Mouse (Mus musculus): ENCODE measurements around the gene Sh3rf3.

Sh3rf3 gene

GRCm38 (mm10) chr10:58921643-58922188 is 108.6 kb downstream of the Sh3rf3 start:
- no peak for DNase-seq (ENCODE audit: low spot score)

GRCm38 (mm10) chr10:58922216-58922829 is 109.2 kb downstream of the Sh3rf3 start:
- DNase-seq (ENCODE audit: low spot score) = no peak

- DNase-seq (ENCODE audit: low spot score) = no peak
Observed at GRCm38 (mm10) chr10:58922993-58923392, 109.8 kb downstream of the Sh3rf3 start.

- no peak for DNase-seq (ENCODE audit: low spot score)
Observed at GRCm38 (mm10) chr10:58926578-58926977, 113.4 kb downstream of the Sh3rf3 start.

- no peak for DNase-seq (ENCODE audit: low spot score)
Observed at GRCm38 (mm10) chr10:58928952-58929442, 115.8 kb downstream of the Sh3rf3 start.

GRCm38 (mm10) chr10:58932151-58932773 is 119.1 kb downstream of the Sh3rf3 start:
- no peak for DNase-seq (ENCODE audit: low spot score)

- DNase-seq (ENCODE audit: low spot score) = no peak
Observed at GRCm38 (mm10) chr10:58935606-58936005, 122.4 kb downstream of the Sh3rf3 start.

GRCm38 (mm10) chr10:58936441-58936860 is 123.3 kb downstream of the Sh3rf3 start:
- no peak for DNase-seq (ENCODE audit: low spot score)

- no peak for DNase-seq (ENCODE audit: low spot score)
Observed at GRCm38 (mm10) chr10:58937521-58937920, 124.4 kb downstream of the Sh3rf3 start.

- DNase-seq (ENCODE audit: low spot score) = no peak
Observed at GRCm38 (mm10) chr10:58942819-58943218, 129.7 kb downstream of the Sh3rf3 start.

GRCm38 (mm10) chr10:58943661-58944400 is 130.7 kb downstream of the Sh3rf3 start:
- no peak for DNase-seq (ENCODE audit: low spot score)

- no peak for DNase-seq (ENCODE audit: low spot score)
Observed at GRCm38 (mm10) chr10:58944930-58945329, 131.8 kb downstream of the Sh3rf3 start.

GRCm38 (mm10) chr10:58949770-58950638 is 136.8 kb downstream of the Sh3rf3 start:
- no peak for DNase-seq (ENCODE audit: low spot score)

- DNase-seq (ENCODE audit: low spot score) = peak; percentile 6
Observed at GRCm38 (mm10) chr10:58960193-58960592, 147.0 kb downstream of the Sh3rf3 start.

- no peak for DNase-seq (ENCODE audit: low spot score)
Observed at GRCm38 (mm10) chr10:58968236-58968635, 155.1 kb downstream of the Sh3rf3 start.

- DNase-seq (ENCODE audit: low spot score) = no peak
Observed at GRCm38 (mm10) chr10:58969351-58969750, 156.2 kb downstream of the Sh3rf3 start.

- no peak for DNase-seq (ENCODE audit: low spot score)
Observed at GRCm38 (mm10) chr10:58972115-58972514, 159.0 kb downstream of the Sh3rf3 start.

- DNase-seq (ENCODE audit: low spot score) = no peak
Observed at GRCm38 (mm10) chr10:58974138-58974537, 161.0 kb downstream of the Sh3rf3 start.

GRCm38 (mm10) chr10:58979320-58979959 is 166.3 kb downstream of the Sh3rf3 start:
- no peak for DNase-seq (ENCODE audit: low spot score)

- DNase-seq (ENCODE audit: low spot score) = no peak
Observed at GRCm38 (mm10) chr10:58981674-58982329, 168.6 kb downstream of the Sh3rf3 start.

Data from urinary bladder, postnatal 14 days (tissue).